Mouse (Mus musculus) adrenal gland, adult 18-20 months (tissue): Measurements from ENCODE around the gene Eml2. TPM values are rescaled to one million over a fixed set of nuclear protein-coding genes. Genes with fewer than 3 reads are reported as not detected.
"Not testable (repeated sequence)": the region's sequence is repeated elsewhere in the genome, so short reads cannot be mapped to it uniquely, and the experiment has no call there.

Experiments
- DNase-seq, 2 experiments: peaks; one replicate each; pipeline ENCODE4 v3.0.0; 2021 to 2022; ENCODE audit warnings: low spot score in 2 of 2
- long read RNA-seq, 2 experiments: library from polyadenylated mRNA; stranded (forward); transcript quantifications; one replicate each; pipeline ENCODE4 v2.0.0; 2021
- total RNA-seq, 2 experiments: library from RNA; stranded (reverse); gene quantifications; 1 replicate in 1 of 2; 2 replicates in 1 of 2; pipeline ENCODE4 v1.2.3; 2021

The Eml2 gene
- 10 to 100 TPM; 33.9 to 43.9 TPM for total RNA-seq
- long read RNA-seq, experiment 1, transcript Eml2-203 (19 exons, 2,255 nt), result major isoform, 16 of 23 reads
- long read RNA-seq, experiment 1, partial matches to known transcripts, result 1 of 23 reads
- long read RNA-seq, experiment 1, other reads (novel, unspliced or antisense), result 2 of 23 reads
- long read RNA-seq, experiment 2, transcript Eml2-203 (19 exons, 2,255 nt), result major isoform, 18 of 30 reads
- long read RNA-seq, experiment 2, partial matches to known transcripts, result 3 of 30 reads
- long read RNA-seq, experiment 2, other reads (novel, unspliced or antisense), result 9 of 30 reads

DNA sequence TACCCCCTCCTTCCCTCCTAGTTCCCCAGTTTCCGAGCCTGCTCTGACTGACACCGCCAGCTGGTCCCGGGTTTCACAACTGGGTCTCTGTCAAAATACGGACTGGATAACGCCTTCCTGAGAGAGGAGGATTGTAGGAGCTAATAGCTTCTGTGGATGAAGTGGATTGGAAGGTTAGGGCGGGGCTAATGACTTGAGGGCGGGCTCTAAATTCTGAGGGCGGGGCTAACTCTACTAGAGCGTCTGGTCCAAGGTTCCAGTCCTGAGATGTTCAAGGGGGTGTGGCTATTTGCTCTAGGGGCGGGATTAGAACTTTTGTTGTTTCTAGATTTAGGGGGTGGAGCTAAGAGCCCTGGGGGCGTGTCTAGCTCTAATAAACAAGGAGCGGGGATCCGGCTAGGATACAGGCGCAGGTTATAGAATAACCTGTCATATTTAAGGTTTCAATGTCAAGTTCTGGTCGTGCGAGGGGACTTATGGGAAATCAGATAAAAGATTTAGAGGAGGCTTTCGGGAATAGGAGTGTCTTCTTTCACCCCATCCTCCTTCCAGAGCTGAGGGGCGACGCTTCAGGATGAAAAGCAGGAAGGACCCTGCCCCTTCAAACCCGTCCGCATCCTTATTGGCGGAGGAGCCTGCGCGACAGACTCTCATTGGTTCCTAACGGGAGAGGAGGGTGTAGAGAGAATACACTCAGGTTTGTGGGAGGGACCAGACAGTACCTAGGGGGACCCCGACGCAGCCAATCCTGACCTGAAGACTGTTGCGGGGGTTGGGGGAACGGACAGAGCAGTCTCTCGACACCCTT, at the start of gene Eml2:
Gene Eml2, plus strand, starts transcription at position 714 of the 808 bp plus-strand sequence.
- DNase-seq, result peak in 1 of 2 experiments; percentile 17

DNA sequence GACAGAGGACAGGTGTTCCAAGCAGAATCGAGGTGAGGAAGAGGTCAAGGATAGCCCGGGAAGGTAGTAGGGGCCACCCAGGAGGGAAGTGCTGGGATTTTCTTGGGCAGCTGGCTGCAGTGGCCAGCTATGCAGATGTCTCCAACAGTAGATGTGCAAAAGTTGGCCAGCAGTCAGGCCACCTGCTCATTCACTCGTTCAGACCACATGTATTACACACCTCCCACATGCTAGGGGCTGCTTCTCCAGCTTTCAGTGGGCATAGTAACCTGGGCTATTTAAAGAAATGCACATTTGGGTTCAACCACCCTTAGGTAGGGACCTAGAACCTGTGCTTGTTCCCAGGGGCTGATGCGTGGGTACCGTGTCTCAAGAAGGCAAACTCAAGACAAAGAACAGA, 48.5 kb upstream of the Eml2 start:
- DNase-seq, result no peak

DNA sequence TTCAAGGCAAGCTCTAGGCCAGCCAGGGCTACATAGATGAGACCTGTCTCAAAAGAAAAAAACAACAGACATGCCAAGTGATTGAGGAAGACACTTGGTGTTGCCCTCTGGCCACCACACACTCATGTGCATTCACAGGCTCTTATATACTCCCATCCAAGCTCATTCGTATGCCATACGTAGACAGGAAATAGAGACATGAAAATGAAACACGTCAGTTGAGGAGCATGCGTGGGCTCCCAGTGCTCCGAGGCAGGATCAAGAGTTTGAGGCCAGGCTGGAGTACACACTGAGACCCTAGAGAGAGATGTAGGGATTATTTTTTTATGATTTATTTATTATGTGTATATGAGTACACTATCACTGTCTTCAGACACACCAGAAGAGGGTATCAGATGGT, 46.8 kb upstream of the Eml2 start:
- no peak for DNase-seq

DNA sequence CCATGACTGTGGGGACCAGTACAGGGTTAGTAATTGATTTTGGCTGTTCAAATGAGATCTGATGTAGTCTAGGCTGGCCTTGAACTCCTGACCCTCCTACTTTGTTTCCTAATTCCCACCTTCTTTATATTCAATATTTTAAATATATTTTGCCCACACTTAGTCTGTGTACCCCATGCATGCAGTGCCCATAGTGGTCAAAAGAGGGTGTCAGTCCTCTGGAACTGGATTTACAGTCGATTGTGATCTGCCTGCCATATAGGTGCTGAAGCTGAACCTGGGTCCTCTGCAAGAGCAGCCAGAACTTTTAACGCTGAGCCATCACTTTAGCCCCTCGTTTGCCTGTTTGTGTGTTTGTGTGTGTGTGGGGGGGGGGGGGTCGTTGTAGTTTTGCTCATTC, 45.6 kb upstream of the Eml2 start:
- DNase-seq, result no peak

DNA sequence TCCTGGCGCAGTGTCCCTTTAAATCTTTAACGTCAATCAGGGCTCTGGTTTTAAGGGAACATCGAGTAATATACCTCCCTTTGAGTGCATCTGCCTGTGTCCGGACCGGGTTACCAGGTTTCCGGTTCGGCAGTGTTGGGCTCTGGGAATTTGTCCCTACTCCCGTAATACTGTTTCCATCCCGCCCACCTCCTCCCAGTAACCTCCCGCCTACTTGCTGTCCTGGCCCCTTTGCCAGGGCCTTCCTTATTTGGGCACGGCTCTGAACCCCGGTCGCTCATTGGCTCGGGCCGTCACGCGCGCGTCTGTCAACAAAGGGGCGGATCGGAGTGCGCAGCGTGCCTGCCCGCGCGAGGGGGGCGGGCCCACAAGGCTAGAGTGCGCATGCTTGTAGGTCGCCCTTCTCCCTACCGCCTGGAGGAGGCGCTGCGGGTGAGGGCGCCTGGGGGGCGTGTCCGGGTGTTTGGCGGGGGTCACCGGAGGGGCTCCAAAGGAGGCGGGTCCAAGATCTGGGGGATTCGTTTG, 44.8 kb upstream of the Eml2 start:
- DNase-seq, result peak; percentile 93 to 94

DNA sequence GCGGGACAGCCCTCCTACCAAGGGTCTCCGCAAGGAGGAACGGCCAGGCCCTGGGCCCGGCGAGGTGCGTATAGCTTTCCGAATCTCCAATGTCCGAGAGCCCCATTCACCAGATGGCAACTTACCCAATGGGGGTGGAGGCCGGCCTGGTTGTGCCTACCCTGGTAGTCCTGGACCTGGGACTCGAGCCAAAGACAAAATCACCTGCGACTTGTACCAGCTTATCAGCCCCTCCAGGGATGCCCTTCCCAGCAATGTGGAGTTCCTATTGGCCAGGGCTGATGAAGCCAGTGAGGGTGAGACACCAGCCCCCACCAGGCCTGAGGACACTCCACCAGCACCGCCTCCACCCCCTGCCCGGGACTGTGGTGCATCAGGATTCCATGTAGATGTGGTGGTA, 40.1 kb upstream of the Eml2 start:
- no peak for DNase-seq

DNA sequence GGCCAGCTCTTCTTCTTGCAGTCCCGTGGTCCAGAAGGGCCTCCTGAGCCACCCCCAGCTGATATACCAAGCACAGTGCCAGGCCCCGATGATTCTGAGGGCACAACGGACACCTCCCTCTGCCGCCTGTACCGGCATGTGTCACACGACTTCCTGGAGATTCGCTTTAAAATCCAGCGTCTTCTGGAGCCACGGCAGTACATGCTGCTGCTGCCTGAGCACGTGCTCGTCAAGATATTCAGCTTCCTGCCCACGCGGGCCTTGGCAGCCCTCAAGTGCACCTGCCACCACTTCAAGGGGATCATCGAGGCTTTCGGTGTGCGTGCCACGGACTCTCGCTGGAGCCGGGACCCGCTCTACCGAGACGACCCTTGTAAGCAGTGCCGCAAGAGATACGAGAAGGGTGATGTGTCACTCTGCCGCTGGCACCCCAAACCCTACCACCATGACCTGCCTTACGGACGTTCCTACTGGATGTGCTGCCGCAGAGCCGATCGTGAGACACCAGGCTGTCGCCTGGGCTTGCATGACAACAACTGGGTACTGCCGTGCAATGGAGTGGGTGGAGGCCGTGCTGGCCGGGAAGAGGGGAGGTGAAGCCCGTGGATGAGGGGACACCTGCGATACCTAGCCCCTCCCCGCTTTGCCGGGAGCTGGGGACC, 39.4 kb upstream of the Eml2 start:
- no peak for DNase-seq

DNA sequence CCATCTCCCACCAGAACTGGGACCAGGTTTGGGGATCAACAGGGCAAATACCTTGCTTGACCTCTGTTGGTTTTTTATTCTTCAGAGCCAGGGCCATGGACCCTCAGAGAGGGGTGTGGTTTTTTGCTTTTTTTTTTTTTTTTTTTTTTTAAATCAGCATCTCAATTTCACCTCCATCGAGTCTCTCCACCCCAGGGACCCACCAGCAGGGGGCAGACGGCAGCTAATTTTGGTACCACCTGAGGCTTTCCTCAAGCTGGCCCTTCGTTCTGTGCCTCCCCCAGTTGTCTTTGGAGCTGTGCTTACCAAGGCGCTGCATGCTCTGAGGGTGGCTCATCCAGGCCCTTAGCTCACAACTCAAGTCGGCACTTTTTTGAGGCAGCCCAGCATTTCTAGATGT, 38.8 kb upstream of the Eml2 start:
- peak; percentile 39 to 60 for DNase-seq

DNA sequence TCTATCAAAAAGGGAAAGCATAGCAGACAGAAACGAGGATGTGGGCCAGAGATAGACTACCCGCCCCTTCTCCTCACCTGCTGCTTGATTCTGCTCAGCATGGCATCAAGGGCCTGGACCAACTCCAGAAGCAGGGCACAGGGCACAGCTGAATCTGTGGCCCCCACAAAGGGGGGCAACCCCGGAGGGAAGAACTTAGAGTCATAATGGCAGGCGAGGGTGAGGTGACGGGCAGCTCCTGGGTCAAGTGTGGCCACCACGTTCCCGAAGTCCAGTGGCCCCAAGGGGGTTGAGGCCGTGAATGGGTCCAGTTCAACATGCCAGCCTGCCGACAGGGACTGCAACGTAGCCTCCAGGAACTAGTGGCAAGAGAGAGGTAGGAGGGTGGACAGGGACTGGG, 29.4 kb upstream of the Eml2 start:
- DNase-seq, result no peak

DNA sequence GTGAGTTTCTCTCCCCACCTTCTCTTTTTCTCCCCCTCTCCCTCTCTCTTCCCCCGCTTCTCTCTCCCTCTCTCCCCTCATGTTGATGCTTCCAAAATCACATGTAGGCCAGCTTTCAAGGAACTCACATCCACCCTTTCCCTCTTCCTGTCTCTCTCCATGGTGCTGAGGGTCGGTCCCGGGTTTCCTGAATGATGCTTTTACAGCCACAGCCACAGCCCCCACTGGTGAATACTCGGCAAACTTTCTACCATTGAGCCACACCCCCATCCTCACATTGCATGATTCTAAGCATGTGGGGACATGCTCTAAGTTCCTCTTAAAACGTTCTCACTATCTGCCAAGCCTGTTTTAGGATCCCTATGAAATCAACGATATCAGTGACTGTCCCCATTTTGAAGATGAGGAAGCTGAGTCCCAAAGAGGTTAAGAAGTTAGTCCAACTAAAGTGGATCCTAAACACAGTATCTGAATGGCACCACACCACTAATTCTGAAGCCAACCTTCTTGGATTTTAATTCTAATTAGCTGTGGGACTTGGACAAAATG, 28.6 kb upstream of the Eml2 start:
- DNase-seq, result no peak

DNA sequence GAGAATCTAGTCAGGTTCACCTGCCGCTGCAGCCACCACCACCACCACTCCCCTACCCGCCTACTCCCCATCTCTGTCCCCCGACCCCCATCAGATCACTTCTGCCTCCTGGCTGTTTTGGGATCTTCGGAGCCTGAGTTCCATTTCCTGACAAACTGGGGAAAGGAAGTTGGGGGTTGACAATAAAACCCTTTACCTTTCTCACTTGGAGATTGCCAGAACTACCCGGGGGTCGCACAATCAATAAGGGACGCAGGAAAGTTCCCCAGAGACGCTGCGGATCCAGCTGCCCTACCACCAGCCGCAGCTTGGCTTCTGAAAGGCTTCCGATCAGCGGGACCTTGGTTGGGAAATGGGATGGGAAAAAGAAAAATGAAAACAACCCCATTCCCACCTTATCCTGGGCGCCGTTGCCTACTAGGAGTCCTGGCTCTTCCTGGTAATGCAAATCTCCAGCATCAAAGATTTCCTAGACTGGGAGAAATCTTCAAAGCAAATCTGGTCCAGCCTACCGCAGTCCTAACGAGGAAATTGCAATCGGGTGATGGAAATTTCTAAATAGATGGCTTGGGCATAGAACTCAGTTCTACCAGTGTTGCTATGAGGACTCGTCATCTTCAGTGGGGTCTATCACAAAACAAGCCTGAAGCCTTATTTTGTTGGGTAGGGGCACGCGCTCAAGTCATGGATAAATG, 27.9 kb upstream of the Eml2 start:
- no peak for DNase-seq

DNA sequence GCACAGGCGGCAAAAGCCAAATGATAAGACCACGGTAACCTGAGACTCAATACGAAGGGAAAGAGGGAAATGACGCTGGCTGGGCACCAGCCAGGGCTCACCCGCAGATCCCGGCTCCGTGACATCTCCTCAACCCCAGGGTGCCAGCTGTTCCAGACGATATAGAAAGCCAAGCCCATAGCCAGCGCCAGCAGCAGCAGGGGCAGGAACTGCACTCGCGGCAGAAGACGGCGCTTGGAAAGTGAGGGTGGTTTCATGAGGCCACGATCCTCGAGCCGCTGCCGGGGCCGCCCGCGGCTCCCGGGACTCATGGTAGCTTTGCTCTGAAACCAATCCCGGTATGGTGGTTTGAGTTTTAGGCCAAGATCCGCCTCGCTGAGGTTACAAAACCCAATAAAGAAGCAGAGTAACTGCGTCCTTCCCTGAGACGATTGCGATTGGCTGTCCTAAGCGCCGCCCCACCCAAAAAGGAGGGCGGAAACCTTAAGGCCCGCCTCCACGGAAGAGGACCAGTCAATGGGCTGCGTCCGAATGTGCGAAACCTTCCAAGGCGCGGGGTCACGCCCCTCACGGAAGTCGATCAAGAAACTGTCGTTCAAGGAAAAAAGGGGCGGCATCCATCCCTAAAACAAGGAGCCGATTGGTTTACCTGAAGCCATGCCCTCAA, 27.2 kb upstream of the Eml2 start, which contains the start of gene Qpctl:
Gene Qpctl, minus strand, starts transcription at position 417 of the 667 bp plus-strand sequence.
- DNase-seq, result peak; percentile 89 to 92

DNA sequence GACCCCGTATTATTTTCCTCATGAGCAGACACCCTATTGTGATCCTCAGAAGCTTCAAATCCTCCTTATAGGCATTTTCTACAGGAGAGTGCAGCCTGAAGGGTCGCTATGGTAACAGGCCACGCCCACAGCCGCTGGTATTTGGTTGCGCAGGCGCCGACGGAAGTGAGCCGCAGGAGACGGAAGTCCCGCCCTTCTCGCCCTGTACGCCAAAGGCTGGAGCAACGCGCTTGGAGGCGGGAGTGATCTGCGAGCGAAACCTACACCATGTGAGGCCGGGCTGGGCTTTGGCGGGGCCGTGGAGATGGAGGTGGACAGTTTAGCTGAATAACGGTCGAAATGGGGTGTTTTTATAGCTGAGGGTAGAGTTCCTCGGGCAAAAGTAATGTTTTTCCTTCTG, 26.6 kb upstream of the Eml2 start, which contains the start of gene Snrpd2:
Gene Snrpd2, plus strand, starts transcription at position 97 of the 400 bp plus-strand sequence.
- peak; percentile 93 to 95 for DNase-seq

DNA sequence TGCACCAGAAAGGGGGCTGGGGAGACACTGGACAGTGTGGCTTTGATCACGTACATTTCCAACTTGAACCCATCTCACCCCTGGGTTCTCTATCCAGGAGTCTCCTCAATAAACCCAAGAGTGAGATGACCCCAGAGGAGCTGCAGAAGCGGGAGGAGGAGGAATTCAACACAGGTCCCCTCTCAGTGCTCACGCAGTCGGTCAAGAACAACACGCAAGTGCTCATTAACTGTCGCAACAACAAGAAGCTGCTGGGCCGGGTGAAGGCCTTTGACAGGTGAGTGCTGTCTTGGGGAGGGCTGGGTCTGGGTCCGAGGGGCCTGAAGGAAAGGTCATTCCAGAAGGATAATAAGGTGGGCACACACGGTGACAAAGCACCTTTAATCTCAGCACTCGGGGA, 25.1 kb upstream of the Eml2 start:
- not testable (repeated sequence) for DNase-seq

DNA sequence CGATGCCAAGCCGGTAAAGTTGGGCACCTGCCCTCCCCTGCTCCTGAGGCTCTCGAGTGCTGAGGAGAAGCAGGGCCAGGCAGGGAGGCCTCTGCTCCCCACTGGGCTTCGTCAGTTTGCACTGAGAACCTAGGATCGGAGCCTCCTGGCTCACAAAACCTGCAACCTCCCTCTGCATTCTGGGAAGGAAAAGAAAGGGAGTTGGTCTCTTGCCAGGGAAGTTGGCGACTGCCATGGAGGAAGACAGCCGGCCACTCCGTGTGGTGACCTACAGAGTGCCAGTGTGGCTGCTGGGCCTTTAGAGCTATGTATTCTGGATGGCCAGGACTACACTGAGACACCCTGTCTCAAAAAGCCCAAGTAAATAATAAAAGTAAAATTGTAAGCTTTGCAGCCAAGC, 21.4 kb upstream of the Eml2 start:
- no peak for DNase-seq

DNA sequence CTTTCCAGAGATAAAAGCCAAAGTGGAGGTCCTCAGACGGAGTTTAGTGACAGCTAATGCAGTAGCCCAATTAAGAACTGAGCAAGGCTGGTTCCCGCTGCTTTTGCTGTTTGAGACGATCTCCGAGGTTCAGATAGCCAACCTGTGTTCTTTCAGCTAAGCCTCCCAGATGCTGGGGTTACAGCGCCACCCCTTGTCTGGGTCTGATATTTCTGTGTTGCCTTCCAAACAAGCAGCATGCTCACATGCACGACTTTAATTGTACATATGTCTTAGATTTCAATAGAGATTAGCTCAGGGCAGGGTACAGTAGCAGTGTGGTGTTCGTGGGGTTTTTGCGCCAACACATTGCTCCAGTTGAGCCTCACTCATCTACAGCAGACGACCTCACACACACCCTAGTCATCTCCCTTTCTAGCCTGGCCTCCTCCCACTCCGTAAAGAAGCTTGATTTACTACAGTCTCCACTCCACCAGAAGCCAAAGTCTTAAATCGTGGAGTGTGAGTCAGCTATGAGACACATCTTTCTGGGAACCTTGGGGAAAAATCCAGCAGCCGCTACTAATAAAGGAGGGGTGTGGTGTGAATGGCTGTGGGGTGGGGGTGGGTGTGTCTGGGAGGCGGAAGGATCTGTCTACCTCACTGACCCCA, 20.3 kb upstream of the Eml2 start:
- no peak for DNase-seq

DNA sequence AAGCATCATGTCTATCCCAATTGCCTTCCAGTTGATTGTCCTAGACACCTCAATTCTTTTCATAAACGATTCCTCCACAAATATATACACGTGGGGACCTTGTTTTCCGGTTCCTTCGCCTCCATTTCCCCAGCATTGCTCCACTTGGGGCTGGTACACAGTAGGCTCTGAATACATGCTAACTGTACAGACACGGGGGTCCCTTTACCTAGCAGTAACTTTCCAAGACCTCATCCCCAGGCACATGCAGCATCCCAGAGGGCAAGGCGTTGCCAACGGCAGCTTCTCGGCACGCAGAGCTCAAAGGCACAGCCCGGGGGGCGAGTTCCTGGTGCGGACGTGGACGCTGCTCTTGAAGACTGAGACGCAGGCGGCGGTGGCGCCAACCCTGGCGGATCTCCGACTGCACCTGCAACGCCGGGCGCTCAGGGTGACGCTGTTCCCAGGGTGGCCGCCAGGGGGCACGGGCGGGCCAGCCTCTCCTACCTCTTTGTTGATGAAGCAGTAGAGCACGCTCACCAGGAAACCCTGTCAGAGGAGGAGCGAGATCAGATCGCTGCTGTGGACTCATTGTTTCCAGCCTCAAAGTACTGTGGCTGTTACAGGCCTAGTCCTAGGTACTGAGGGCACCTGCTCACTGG, 18.9 kb upstream of the Eml2 start:
- peak; percentile 92 to 94 for DNase-seq

DNA sequence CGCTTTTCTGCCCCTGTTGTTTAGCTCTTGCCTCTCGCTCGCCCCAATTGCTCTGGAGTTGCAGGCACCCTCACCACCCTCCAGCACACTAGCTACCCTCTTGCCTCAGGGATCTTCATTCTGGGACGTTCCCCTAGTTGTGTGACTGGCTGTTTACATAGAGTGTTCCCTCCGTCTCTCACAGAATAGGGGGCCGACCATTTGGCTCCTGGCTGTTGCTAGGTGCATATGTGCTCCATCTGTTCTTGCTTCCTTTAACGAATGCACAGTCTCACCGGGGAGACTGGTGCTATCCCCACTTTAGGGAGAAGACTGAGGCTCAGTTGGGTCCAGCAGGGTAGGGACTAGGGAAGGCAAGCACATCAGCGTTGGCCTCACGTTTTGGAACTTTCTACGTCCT, 17.6 kb upstream of the Eml2 start:
- no peak for DNase-seq

DNA sequence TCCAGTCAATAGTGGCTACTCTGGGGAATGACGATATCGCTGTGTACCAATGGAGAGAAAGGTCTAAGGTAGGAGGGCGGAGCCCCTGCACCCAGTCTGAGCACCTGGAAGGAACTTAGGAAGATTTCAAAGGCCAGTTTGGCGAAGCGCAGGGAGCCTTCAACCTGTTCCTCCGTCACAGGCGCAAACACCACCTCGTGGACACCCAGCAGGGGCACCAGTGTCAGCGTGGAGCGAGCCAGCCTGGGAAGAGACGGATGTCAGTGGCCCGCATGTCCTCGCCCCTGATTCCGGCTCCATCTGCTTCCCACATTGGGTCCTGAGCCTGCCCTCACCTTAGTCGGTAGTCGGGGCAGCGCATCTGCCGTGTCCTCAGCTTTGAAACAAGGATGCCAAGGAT, 16.8 kb upstream of the Eml2 start:
- no peak for DNase-seq
